Mouse (Mus musculus) cerebellum, postnatal 10 days (tissue): ENCODE measurements at regions not wholly inside any gene's neighbourhood (a gene's known extent, or its start where the extent isn't known, plus 50 kb on each side); places are given as distances from the start of the nearest gene placed in this dataset.

Experiments
- DNase-seq, 2 experiments: peaks; one replicate each; pipeline ENCODE4 v3.0.0; 2021; ENCODE audit warnings: mixed read lengths in 2 of 2

DNA sequence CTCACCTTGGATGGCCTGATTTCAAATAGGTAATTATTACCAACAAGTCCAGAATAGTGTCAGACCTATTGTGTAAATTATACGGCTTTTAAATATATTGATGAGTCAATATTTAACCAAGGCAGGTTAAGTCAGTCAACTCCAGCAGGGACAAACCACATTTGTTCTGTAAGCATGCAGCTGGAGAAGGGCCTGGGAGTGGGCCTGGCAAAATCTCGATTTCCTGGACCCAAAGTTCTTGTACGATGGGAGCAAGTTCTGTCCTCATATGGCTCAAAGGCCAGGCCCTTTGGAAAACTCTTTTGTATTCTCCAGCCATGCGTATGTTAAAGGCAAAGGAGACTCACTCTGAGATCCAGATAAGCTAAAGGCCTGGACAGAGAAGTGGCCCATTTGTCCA is 383.2 kb upstream of the Slc30a5 start:
- DNase-seq: no peak

DNA sequence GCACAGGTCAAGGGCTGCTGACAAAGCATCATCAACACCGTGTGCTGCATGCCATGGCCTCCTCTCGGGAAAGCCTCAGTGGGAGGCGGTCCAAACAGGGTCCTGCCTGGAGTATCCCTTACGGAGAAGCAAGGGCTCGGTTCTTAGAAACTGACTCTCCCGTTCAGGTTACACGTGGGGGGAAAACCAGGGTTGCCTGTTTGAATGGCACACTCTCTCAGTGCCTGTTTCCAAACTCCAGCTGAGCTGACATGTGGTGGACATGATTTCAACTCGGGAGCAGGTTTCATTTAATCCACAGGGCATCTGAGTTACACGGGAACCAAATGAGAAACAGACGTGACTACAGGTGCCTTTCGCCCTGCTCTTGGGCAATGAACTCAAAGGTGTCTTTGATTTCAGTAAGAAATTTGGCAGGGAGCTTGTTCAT is 382.6 kb upstream of the Slc30a5 start:
- peak; percentile 75 to 80 for DNase-seq

DNA sequence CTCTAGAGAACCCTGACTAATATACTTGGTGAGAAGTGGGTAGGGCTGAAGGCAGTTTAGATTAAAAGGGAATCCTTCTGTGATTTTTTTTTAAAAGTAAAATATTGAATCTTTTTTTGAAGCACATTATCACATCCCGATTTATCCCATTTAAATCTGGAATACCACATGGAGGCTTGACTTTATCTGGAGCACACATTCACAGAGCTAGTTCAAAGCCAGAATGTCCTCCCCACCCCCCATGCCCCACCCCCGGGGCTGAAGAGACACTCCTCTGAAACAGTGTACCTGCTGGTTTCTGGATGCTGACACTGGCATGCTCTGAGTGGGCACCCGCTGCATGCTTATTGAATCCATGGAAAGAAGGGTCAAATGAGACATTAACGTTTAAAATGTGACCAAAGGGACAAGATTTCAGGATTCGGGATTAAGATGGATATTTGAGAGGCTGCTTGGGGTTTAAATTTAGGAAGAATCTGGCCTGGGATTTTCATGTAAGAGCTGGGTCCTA is 382.0 kb upstream of the Slc30a5 start:
- peak; percentile 42 to 47 for DNase-seq

DNA sequence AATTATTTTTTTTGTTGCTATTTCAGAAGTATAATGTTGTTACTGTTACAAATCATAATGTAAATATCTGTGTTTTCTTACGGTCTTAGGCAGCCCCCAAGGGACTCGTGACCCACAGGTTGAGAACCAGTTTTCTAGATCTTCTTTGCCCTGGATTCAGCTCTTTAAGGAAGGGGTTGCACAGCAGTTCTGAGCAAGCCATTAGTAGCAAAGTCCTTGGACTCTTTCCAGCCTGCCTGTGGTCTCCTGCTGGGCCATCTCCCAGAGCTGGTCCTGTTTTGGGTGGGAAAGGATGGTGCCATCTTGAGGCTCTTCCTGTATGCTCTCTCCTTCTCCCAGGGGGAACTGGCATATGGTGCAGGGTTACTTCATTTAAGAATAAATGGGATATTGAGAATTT is 380.9 kb upstream of the Slc30a5 start:
- DNase-seq: peak; percentile 56 to 58

DNA sequence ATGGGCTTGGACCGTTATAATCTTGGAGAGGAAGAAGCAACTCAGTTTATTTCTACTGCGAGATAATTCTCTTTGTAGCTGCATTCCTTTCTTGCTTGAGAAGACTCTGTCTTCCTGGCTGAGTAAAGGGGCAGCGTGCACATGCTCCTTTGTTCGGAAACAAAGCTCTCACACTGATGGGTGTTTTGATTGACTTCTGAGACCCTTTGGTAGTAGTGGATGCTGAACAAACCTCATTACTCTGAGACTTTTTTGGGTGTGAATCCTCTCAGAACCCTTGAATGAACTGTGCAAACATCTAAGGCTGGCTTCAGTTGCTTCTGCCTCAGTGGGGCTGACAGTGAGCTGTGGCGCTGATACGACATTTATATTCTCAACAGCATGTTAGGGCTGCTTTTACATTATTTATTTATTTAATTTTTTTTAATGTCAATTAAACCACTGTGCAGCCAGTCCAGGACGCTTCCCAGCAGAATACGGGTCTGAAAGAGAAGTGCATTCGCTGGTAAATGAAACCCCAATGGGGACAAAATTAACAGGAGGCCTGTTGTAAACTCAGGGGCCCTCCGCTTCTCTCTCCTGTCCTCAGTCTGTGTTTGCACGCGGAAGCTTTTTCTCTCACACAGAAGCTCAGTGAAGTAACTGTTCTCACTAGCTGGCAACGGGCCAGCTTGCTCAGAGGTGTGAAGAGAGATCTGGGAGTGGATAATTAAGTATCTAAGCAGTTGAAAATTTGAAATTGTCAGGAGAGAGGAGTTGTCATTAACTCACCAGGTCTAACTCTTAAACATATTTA is 380.1 kb upstream of the Slc30a5 start:
- DNase-seq: peak; percentile 58 to 71

DNA sequence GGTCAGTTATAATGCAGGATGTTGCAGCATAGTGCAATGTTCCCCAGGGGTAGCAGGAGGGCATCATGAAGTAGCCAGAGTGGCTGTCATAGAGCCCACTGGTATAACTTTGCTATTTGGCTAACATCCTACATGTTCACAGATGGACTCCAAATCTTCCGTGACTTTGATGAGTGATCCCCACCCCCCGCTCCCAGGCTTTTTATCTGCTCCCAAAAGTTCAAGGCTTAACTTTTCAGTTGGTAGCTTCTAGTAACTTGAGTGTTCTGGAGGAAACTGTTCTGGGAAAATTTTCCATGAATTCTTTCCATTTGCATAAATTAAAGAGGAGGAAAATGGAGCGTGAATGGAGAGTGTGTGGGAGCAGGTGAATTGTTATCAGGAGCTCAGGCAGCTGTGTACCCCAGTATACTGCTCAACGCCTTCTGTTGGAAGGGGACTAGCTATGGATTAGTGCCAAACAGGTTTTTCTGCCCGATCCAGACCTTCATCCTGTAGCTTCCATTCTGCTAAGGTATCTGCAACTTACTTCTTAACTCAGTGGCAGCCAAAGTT is 379.2 kb upstream of the Slc30a5 start:
- DNase-seq: no peak

DNA sequence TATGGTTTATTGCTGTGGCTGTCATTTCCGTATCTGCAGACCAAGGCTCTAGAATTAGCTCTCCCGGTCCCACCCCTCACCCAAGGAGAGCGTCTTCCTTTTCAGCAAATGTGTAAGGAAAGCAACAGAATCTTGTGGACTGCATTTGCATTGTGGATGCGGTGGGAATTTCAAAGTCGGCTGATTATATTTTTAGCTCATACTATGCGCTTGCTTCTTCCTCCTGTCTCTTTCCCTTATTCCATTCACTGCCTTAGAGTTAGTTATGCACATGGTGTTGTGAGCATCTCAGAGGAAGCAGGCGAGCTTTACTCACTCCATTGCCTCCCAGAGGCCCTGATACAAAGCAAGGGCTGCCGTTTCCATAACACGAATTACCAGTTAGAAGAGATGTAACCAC is 375.6 kb upstream of the Slc30a5 start:
- DNase-seq: no peak

DNA sequence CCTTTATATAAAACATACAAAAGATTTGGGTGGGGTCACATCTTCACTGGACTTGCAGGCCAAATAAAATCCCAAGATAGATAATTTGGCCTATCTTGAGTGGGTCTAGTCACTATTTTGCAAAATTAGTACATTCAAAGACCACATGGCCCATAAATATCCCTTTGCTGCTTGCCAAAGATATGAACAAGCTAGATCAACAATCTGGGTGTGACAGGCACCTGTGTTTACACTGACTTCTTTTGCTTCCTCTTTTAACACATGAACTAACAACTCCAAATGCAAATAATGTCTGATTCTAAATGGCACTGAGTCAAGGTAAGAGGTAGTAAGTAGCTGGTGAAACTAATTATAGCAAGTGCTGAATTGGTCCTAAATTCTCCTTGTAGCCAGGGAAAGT is 370.2 kb upstream of the Slc30a5 start:
- no peak for DNase-seq

DNA sequence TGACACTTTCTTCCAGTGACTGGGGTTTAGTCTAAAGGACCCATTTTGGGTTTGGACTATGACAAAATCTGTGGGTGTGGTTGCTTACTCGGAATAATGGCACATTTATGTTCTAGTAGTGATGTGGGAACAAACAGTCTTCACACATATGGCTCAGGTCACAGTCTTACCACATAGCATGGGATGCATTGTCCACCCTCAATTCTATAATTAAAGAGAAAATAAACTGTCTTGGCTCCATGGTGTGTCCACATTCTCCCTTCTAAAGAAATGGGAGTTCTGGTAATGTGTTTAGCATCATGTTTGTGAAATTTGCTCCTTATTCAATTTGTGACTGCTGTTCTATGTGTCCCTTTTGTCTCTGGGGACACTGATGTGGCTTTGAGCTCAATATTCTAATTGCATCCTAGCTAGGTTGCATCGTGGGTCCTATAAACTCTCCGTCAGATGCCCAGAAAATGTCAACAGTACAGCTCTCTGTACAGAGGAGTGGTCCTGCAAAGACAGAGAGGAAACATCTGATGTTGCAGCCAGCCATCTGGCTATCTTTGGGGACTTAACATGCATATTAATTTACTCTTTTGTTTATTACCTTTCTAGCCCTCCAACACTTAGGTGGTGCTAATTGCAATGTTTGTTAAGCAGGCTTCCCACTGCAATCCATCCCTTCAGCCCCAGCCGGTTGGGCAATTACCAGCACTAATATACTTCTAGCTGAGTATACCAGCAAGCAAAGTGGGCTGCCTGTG is 369.5 kb upstream of the Slc30a5 start:
- DNase-seq: peak in 1 of 2 experiments; percentile 16

DNA sequence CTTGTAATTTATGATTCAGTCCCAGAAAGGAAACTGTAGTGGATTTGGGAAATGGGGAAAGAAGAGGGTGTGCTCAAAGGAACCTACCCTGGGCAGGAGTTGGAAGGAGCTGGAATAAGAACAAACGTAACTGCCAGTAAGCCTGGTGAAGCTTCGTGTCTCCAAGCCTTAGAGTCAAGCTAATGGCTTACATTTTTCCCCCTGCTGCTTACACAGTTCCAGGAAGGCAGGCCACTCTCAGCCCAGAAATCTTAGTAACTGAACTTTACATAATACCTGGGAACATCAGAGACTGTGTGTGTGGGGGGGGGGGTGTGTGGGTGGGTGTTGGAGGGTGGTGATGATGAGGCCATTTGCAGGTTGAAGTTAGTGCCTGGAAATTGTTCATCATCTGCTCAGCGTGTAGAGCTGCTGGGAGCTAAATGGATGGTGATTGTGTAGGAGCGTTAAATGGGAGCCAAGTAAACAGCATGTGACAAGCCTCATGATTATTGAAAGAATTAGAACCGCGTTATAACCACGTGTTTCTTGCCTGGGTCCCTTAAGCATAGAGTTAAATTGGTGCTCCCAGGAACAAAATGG is 357.1 kb upstream of the Slc30a5 start:
- no peak for DNase-seq

DNA sequence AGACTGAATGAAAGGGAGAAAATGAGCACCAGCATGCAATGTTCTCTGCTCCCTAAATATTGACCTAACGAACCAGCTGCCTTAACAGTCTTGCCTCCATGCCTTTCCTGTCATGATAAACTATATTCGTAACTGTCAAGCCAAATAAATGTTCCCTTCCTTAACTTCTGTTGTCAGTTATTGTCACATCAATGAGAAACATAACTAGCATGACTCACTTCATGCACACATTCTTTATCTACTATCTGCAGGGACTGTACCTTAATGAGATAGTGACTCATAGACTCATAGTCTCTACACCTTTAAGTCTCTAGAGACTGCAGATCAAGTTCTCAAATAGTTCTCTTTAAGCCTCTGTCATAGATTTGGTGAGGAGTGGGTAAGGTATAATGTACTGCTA is 349.2 kb upstream of the Slc30a5 start:
- no peak for DNase-seq

DNA sequence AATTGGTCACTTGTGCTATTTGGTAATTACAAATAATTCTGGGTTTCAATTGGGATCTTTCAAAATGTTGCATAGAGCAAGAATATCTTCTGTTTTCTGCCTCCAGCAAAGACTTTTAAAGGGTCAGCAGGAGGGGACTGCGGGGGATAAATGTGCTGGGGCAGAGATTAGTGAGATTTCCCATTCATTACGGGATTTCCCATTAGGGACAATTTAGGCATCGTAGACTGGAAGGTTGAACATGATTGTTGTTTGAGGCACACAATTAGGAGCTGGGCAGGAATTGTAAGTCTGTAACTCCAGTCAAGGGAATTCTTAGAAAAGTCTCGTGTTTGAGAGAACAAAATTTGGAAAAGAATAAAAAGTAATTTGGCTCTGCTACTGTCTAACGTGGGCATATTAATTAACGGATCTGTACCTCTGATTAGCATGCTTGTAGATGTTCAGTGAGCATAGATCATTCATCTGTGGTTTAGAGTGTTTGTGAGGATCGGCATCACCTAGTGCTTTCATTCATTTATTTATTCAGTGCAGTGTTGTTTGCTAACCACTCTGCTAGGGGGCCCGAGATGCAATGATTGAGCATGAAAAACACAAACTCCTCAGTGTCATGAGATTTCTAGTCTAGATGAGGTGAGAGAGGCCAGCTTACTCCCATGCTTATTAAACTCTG is 341.9 kb upstream of the Slc30a5 start:
- no peak for DNase-seq

DNA sequence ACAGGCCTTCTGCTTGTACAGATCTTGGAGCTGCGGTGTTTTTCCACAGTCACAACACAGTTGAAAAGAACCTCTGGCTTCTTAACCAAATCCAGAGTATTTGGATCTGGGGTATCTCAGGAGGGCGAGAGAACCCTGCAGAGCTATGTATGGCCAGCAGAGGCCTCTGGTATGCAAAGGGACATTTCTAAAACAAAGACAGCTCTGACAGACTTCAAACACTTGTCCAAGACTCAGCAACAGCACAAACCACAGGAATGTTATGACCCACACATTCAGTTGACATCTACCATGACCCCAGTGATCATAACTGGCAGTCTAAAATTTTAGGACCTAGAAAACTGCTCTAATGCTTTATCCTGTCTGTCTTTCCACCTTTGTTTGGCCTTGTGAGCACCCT is 328.5 kb upstream of the Slc30a5 start:
- peak; percentile 2 for DNase-seq

DNA sequence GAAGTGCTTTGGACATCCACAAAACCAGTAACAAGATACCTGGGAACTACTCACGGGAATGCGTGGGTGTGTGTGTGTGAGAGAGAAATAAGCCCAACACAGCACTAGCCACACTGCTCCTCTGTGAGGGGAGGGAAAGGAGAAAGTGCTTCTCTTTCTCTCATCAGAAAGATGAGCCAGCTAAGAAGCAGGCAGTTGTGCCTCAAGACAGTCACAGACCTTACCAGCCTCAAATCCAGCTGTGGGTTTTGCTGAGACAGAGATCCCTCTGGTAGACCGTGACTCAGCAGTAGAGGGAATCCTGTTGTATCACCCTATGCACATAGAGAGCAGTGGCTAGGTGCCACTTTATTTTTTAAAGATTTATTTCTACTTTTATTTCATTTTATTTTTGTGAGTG is 326.7 kb upstream of the Slc30a5 start:
- DNase-seq: no peak

DNA sequence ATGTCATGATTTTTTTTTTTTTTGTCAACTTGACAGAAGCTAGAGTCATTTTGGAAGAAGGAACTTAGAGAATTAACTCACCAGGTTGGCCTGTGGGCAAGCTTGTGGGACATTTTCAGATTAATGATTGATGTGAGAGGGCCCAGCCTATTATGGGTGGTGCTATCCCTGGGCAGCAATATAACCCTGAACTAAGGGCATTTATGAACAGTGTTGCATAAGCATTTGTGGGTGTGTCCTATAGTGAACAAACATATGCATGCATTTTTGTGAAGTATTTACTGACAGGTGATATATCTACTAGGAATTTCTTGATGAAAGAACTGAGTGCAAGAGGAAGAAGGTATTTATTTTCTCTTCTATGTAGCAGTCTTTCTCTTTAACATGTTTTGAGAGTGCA is 320.5 kb upstream of the Slc30a5 start:
- DNase-seq: no peak

DNA sequence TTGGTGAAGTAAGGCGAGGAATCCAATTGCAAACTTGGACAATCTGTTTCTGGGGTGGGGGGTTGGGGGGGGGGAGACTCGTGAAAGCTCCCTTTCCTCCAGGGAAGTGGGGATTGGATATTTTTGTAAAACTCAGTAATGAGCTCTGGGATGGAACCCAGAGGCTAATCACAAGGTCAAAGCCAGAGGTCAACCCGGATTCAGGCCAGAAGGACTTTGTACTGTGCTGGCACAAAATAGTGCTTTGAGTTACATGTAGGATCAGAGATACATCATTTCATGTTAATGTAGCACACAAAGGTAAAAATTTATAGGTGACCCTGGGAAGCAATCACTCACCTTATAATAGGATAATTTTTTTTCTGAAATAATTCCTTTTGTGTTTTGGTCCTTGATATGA is 309.5 kb upstream of the Slc30a5 start:
- no peak for DNase-seq

DNA sequence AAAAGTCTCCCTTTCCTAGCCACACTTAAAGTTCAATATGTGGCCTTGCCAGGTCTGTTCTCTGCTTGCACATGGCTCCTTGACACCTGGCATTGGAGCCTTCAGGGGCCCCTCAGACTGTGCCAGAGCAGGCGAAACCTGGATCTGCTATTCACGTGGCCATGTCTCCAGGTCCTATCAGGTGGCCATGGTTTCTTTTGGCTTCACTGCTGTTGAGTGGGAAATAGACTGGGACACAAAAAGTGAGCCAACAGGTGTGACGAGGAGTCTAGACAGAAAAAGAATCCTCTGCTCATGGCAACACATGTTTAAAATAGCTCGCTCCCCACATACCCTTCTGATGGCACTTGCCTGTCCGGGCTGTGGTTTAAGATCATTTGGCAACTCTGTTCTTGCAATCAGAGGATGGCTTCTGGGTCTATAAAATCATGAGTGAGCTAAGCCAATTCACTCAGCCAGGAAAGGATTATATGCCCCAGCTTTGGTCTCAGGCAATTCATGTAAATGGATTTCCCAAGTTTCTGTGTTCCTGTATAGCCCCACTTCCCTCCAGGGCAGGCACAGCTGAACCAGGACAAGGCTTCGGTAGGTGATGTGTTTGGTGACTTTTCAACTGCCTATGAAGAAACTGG is 309.0 kb upstream of the Slc30a5 start:
- no peak for DNase-seq

DNA sequence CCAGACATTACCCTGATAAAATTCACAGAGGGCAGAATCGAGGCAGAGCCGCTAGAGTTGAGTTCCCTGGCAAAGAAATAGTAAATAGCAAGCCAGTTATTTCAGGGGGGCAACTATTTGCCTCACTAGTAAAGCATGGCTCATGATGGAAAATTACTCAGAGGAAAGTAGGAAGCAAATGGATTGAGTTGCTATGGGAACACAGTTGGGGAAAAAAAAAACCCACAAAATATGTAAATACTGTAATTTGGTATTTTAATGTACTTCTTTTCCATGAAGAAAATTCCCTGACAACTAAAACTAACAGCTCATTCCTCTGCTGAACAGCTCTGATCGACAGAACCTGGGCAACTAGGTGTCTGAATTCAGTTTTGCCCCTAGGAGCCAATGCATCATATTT is 296.2 kb upstream of the Slc30a5 start:
- DNase-seq: no peak

DNA sequence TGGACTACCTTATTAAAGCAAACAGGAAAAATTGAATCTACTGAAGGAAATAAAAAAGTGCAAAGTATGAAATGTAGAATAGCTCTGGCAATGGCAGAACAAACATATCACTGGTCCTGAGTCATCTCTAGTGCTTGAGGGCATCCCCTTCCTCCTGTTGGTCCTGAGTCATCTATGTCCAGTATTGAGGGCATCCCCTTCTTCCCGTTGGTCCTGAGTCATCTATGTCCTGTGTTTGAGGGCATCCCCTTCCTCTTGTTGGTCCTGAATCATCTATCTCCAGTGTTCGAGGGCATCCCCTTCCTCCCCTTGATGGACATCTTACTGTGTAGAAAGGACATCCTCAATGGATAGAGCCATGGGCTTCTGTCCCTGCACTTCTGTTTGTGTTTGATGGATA is 294.6 kb upstream of the Slc30a5 start:
- DNase-seq: no peak

DNA sequence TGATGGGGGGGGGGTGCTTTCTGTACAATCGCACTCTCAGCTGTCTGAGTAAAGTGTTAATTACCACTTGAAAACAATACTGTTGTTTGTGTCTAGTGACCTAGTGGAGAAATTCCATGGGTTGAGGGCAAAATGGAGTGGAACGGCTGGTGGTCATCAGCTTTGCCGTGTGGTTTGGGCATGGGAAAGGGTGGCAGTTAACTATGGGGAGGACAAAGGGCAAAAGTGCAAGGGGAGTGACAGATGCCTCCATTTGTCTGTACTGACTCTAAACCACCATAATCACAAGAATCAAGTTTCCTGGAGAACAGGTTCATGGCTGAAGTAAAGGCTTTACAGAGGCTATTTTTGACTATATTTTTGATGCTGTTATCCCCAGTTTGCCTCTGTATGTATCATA is 294.0 kb upstream of the Slc30a5 start:
- no peak for DNase-seq

DNA sequence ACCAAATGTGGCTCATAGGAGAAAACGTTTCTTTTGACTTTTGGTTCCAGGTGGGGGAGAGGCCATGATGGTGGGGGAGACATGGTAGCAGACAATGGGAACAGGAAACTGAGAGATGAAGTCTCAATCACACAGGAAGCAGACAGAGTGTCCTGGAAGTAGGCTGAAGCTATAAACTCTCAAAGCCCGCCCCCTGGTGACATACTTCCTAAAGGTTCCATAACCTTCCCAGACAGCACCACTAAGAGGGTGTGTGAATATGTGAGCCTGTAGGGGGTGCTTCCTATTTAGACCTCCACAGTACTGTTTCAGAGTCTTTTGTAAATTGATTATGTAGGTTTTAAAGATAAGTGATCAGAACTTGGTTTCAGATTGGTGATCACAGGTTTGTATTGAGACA is 284.1 kb upstream of the Slc30a5 start:
- DNase-seq: peak; percentile 8 to 21

DNA sequence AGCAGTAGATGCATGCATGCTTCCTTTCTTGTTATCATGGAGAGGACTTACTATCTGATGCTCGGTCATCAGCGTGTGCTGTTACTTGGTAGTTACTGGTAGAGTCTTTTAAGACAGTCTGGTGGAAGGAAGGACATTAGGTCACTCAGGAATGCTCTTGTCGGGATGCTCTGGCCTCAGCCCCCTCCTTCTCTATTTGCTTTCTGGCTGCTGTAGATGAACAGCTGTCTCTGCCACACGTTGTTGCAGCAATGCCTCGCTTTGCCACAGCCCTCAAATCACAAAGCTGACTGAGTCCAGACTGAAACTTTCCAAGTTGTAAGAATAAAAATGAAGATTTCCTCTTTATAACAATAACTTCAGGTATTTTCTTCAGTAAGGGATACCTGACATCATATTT is 282.1 kb upstream of the Slc30a5 start:
- DNase-seq: no peak
